Mouse (Mus musculus): ENCODE measurements around the gene Ngdn. TPM values are rescaled to one million over a fixed set of nuclear protein-coding genes. Genes with fewer than 3 reads are reported as not detected.
"Not testable (repeated sequence)": the region's sequence is repeated elsewhere in the genome, so short reads cannot be mapped to it uniquely, and the experiment has no call there.

The Ngdn gene
- polyA plus RNA-seq (2014; fragmentation: Nextera tagmentation; extraction: Ambion mirVana), result 42.6 and 43.1 TPM in 2 replicates

DNA sequence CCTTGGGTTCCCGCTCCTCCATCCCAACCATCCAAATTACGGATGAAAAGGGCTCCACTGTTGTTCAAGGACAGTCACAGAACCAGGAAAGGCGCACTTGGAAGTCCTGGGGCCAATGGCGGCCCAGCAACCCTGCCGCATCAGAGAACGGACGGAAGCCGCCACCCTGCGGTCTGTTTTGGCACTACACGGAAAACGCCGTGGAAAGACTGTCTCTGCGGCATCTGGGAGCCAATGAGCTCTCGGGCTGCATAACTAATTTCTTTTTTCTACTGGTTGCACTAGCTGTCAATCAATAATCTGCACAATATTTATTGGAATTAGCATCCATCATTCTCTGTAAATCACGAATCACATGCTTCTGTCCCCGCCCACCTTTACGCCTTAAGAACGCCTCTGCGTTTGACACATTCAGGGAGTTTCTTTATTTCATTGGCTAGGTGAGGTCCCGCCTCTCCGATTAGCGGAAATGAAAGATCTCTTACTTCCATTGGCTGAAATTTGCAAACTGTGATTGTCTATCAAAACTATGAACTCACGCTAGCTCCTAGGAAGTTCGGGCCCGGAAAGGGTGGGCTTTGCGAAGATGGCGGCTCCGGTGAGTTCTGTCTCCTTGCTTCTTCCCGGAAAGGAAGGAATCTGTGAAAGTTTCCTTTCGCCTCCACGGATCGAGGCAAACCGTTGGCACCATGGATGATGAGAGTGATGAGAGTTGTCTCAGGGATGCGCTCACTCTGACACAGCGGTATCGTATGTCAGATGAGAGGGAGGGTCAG lies at the start of gene Ngdn:
TSS of gene Ngdn (plus strand) at position 464 of the 776 bp plus-strand sequence.
- H3K4me3 ChIP-seq (replicated peaks; ENCODE audit: low read length), result peak within 1 kb of the TSS; percentile 76
- ATAC-seq (ENCODE audit: low FRiP score) (peak; percentile 98), DNase-seq (ENCODE audit: low spot score) (peak; percentile 100)
- peaks cover 14% of the 10 kb centered on the region for H3K36me3 ChIP-seq (replicated peaks; ENCODE audit: control insufficient read depth, insufficient read depth)
- peak within 1 kb of the TSS; percentile 93 for H3K27ac ChIP-seq
- H3K9me3 ChIP-seq (ENCODE audit: control insufficient read depth, low read length), result no peaks in the 10 kb centered on the region
- no peaks in the 10 kb centered on the region for H3K27me3 ChIP-seq (ENCODE audit: control insufficient read depth, insufficient read depth, low read length)
- peak within 1 kb of the TSS; percentile 71 for H3K4me2 ChIP-seq (replicated peaks)
- under 1% methylated on average over 36 of the region's 36 CpGs for WGBS
- peak within 1 kb of the TSS; percentile 75 for H3K9ac ChIP-seq
- 0 out of 2 replicates have a peak, but pooled peaks cover 4% of the 10 kb centered on the region for H3K4me1 ChIP-seq (replicated peaks; ENCODE audit: control insufficient read depth, insufficient read depth, low read length)

DNA sequence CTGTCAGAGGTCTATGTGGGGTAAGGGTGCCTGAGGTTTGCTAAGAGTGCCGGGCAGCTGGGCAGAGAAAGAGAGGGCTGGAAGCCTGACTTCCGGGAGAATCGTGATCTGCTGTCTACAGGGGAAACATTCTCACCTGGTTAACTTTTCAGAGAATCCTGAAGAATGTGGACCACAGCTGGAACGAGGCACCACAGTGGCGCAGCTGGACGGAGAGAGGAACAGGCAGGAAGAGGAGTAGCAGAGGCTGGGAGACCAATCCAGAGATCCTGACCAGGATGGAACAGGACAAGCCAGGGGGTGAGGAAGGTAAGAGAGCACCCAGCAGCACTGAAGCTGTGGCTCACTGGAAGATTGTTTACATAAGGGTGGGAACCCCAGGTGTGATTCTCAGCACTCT lies 49.6 kb upstream of the Ngdn start:
- Histone ChIP-seq H3K36me3 (replicated peaks; ENCODE audit: control insufficient read depth, insufficient read depth) (no peaks in the 10 kb centered on the region), H3K27me3 (ENCODE audit: control insufficient read depth, insufficient read depth, low read length) (no peaks in the 10 kb centered on the region), H3K9ac (no peak overlapping the region), H3K9me3 (ENCODE audit: control insufficient read depth, low read length) (no peaks in the 10 kb centered on the region), H3K4me3 (replicated peaks; ENCODE audit: low read length) (no peak overlapping the region), H3K4me2 (replicated peaks) (no peak overlapping the region), H3K27ac (no peak overlapping the region), H3K4me1 (replicated peaks; ENCODE audit: control insufficient read depth, insufficient read depth, low read length) (no peaks in the 10 kb centered on the region)
- no peak for ATAC-seq (ENCODE audit: low FRiP score)
- no peak for DNase-seq (ENCODE audit: low spot score)
- WGBS, result 83% methylated on average over 6 of the region's 6 CpGs

DNA sequence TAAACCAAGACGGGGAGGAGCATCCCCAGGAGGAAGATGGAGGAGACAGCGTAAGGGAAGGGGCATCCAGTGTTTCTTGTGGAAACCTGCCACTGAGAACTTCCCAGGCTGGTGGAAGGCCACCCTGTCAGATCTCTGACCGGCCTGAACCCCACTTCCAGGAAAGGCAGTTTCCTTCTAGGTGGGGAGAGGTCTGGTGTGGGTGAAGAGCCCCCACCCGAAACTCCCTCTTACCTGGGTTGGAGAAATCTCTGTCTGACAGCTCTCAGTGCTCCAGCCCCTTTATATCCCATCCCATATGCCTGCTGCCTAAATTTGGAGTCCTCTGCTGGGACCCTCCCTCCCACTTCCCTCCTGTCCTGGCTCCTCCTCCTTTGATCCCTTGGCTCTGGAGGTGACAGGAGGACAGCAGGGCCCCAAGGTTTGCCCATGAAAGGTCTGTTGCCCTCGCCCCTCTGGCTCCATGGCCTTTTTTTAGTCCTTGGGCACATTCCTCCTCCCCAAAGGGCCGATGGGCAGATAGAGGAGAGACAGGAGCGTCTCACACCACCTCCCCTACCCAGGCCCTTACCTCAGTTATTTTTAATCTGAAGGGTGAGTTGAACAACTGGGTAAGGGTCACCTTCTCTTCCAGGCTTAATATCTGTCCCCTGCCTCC lies 48.8 kb upstream of the Ngdn start, which contains the start of gene Myh6:
TSS of gene Myh6 (minus strand) at position 608 of the 658 bp plus-strand sequence.
- no peak for DNase-seq (ENCODE audit: low spot score)
- WGBS, result 79% methylated on average over 7 of the region's 7 CpGs
- no peaks in the 10 kb centered on the region for H3K4me1 ChIP-seq (replicated peaks; ENCODE audit: control insufficient read depth, insufficient read depth, low read length)

DNA sequence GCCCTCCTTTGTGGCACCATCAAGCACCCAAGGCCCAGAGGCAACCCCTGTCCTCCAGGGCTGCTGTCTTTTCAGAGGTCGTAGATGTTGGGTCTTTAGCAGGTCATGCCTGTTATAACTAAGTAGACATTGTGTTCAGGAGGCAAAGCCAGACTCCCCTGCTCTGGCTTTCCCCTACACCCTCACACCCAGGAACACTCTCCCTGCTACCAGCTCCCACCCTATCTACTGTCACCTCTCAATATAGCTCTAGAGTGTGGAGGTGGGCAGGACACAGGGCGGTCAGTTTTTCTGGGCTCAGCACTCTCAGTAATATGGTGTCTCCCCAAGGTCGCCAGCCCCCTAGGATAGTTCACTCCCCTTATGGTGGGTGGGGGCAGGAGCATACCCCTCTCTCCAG lies 47.4 kb upstream of the Ngdn start:
- Histone ChIP-seq H3K27ac (no peak overlapping the region), H3K9me3 (ENCODE audit: control insufficient read depth, low read length) (no peaks in the 10 kb centered on the region), H3K27me3 (ENCODE audit: control insufficient read depth, insufficient read depth, low read length) (no peaks in the 10 kb centered on the region), H3K9ac (no peak overlapping the region), H3K4me3 (replicated peaks; ENCODE audit: low read length) (no peak overlapping the region), H3K4me2 (replicated peaks) (no peak overlapping the region), H3K4me1 (replicated peaks; ENCODE audit: control insufficient read depth, insufficient read depth, low read length) (no peaks in the 10 kb centered on the region), H3K36me3 (replicated peaks; ENCODE audit: control insufficient read depth, insufficient read depth) (no peaks in the 10 kb centered on the region)
- 91% methylated on average over 3 of the region's 3 CpGs for WGBS
- DNase-seq (ENCODE audit: low spot score) (no peak), ATAC-seq (ENCODE audit: low FRiP score) (no peak)

More for the DNA sequence above, 48.8 kb upstream of the Ngdn start, which contains the start of gene Myh6:
- Histone ChIP-seq H3K27me3 (ENCODE audit: control insufficient read depth, insufficient read depth, low read length) (no peaks in the 10 kb centered on the region), H3K27ac (no peak within 1 kb of the TSS), H3K4me3 (replicated peaks; ENCODE audit: low read length) (no peak within 1 kb of the TSS), H3K4me2 (replicated peaks) (no peak within 1 kb of the TSS), H3K9ac (no peak within 1 kb of the TSS), H3K9me3 (ENCODE audit: control insufficient read depth, low read length) (no peaks in the 10 kb centered on the region), H3K36me3 (replicated peaks; ENCODE audit: control insufficient read depth, insufficient read depth) (no peaks in the 10 kb centered on the region)
- no peak for ATAC-seq (ENCODE audit: low FRiP score)

DNA sequence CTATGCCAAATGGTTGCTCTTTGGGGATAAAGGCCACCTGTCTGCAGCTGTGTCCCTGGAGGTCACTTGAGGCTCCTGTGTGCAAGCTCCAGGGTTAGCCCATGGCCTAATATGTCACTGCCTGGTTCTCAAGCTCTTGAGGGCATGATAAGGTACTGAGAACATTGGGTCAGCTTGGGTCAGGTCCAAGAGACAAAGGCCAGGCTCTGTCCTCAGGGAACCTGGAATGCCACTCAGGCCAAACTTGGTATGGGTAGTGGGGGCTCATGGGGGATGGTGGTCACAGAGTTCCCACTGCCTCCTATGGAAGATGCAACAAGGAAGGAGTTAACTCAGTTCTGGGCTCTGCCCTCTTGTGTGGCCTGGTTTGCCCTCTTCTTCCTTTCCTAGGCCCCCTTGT lies 46.9 kb upstream of the Ngdn start:
- DNase-seq (ENCODE audit: low spot score) (no peak), ATAC-seq (ENCODE audit: low FRiP score) (no peak)
- no peak overlapping the region for H3K4me3 ChIP-seq (replicated peaks; ENCODE audit: low read length)
- no peaks in the 10 kb centered on the region for H3K36me3 ChIP-seq (replicated peaks; ENCODE audit: control insufficient read depth, insufficient read depth)
- H3K4me2 ChIP-seq (replicated peaks), result no peak overlapping the region
- peaks cover under 1% of the 10 kb centered on the region; the same call in 1 of the 2 replicates for H3K4me1 ChIP-seq (replicated peaks; ENCODE audit: control insufficient read depth, insufficient read depth, low read length)
- H3K9ac ChIP-seq, result no peak overlapping the region
- H3K27ac ChIP-seq, result no peak overlapping the region
- H3K27me3 ChIP-seq (ENCODE audit: control insufficient read depth, insufficient read depth, low read length), result no peaks in the 10 kb centered on the region
- no peaks in the 10 kb centered on the region for H3K9me3 ChIP-seq (ENCODE audit: control insufficient read depth, low read length)

DNA sequence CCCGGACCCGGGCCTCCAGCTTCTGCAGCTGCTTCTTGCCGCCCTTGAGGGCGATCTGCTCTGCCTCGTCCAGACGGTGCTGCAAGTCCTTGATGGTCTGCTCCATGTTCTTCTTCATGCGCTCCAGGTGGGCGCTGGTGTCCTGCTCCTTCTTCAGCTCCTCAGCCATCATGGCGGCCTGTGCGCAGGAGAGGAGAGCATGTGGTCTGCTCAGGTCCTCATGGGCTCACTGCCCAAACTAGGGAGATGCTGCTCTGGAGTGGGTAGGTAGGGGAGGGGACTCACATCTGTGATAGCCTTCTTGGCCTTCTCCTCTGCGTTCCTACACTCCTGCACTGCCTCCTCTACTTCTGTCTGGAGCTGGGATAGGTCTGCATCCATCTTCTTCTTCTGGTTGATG lies 42.5 kb upstream of the Ngdn start:
- peak overlapping the region; percentile 91 for H3K27ac ChIP-seq
- H3K9me3 ChIP-seq (ENCODE audit: control insufficient read depth, low read length); H3K9ac ChIP-seq; ATAC-seq (ENCODE audit: low FRiP score); H3K4me3 ChIP-seq (replicated peaks; ENCODE audit: low read length); DNase-seq (ENCODE audit: low spot score); H3K36me3 ChIP-seq (replicated peaks; ENCODE audit: control insufficient read depth, insufficient read depth); H3K4me2 ChIP-seq (replicated peaks); H3K27me3 ChIP-seq (ENCODE audit: control insufficient read depth, insufficient read depth, low read length): not testable (repeated sequence)
- H3K4me1 ChIP-seq (replicated peaks; ENCODE audit: control insufficient read depth, insufficient read depth, low read length), result peaks cover 15% of the 10 kb centered on the region
- 98% methylated on average over 8 of the region's 11 CpGs for WGBS

DNA sequence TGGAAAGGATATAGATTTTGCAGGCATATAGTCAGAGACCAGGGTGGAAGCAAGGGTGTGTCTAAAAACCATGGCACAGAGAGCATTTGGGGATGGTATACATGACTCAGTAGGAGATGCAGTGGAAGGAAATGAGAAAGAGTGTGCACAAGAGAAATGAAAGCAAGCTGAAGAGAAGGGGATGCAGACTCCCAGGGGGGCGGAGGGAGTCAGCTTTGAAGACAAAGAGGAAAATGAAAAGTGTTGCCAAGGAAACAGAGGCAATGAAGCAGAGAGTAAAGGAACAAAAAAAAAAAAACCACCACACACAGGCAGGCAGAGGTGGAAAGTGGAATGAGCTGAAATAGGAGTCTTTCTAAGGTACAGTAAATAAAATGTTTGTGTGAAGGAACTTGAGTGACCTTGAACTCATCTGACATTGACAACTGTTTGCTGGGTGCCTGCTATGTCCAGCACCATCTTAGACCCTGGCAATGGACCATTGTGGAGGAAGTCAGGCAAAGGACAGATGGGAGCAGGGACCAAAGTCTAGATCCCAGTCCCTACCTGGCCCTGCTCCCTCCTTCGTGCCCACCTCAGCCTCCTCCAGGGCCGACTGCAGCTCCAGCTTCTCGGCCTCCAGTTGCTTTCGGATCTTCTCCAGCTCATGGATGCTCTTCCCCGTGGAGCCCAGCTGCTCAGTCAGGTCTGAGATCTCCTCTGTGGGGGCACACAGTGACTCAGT lies 41.0 kb upstream of the Ngdn start:
- 73% methylated on average over 6 of the region's 6 CpGs for WGBS
- no peaks in the 10 kb centered on the region for H3K27me3 ChIP-seq (ENCODE audit: control insufficient read depth, insufficient read depth, low read length)
- peak overlapping the region; percentile 91 for H3K27ac ChIP-seq
- ATAC-seq (ENCODE audit: low FRiP score) (peak; percentile 62), DNase-seq (ENCODE audit: low spot score) (peak; percentile 76)
- H3K4me1 ChIP-seq (replicated peaks; ENCODE audit: control insufficient read depth, insufficient read depth, low read length), result peaks cover 15% of the 10 kb centered on the region
- no peaks in the 10 kb centered on the region for H3K9me3 ChIP-seq (ENCODE audit: control insufficient read depth, low read length)
- H3K4me3 ChIP-seq (replicated peaks; ENCODE audit: low read length), result no peak overlapping the region
- H3K36me3 ChIP-seq (replicated peaks; ENCODE audit: control insufficient read depth, insufficient read depth), result no peaks in the 10 kb centered on the region
- no peak overlapping the region for H3K4me2 ChIP-seq (replicated peaks)
- 0 out of 2 replicates have a peak overlapping the region, but pooled peaks have one; percentile 20 for H3K9ac ChIP-seq

DNA sequence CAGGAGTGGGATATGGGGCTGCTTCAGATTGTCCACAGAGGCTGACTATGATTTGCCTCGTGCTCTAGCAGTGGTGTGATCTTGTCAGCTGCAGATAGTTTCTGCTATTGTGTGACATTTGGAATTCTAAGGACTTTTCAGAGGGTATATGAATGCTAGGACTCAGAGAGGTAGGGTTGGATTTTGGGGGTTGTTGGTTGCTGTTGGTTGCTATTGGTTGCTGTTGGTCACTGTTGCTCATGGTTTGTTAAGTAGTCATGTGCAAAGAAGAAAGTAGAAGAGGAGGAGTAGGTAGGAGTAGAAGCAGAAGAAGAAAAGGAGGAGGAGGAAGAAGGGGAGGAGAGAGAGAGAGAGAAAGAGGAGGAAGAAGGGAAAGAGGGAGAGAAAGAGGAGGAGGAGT lies 38.6 kb upstream of the Ngdn start, which contains the start of gene Gm17428:
TSS of gene Gm17428 (plus strand) at position 301 of the 400 bp plus-strand sequence.
- Histone ChIP-seq H3K27ac (no peak within 1 kb of the TSS), H3K9me3 (ENCODE audit: control insufficient read depth, low read length) (no peaks in the 10 kb centered on the region), H3K27me3 (ENCODE audit: control insufficient read depth, insufficient read depth, low read length) (no peaks in the 10 kb centered on the region), H3K9ac (no peak within 1 kb of the TSS), H3K4me1 (replicated peaks; ENCODE audit: control insufficient read depth, insufficient read depth, low read length) (peaks cover 15% of the 10 kb centered on the region), H3K4me3 (replicated peaks; ENCODE audit: low read length) (no peak within 1 kb of the TSS), H3K4me2 (replicated peaks) (no peak within 1 kb of the TSS), H3K36me3 (replicated peaks; ENCODE audit: control insufficient read depth, insufficient read depth) (no peaks in the 10 kb centered on the region)
- WGBS, result 88% methylated on average over 1 of the region's 1 CpGs
- ATAC-seq (ENCODE audit: low FRiP score) (no peak), DNase-seq (ENCODE audit: low spot score) (no peak)

DNA sequence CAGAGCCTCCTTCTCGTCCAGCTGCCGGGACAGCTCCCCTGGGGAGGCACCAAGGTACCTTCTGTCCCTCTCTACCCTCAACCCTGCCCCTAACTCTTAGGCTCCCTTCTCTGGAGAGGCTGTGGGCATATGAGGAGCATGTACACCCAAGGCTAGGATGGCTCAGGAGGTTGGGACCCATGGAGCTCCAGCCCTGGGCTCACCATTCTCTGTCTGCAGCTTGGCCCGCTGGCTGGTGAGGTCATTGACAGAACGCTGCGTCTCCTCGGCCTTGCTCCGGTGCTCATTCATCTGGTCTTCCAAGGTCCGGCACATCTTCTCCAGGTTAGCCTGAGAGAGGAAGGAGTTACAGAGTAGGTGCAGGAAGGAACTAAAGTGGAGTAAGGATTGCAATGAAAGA lies 36.6 kb upstream of the Ngdn start:
- Histone ChIP-seq H3K9ac (no peak overlapping the region), H3K27ac (no peak overlapping the region), H3K4me2 (replicated peaks) (no peak overlapping the region), H3K27me3 (ENCODE audit: control insufficient read depth, insufficient read depth, low read length) (no peaks in the 10 kb centered on the region), H3K9me3 (ENCODE audit: control insufficient read depth, low read length) (no peaks in the 10 kb centered on the region), H3K4me1 (replicated peaks; ENCODE audit: control insufficient read depth, insufficient read depth, low read length) (peaks cover 11% of the 10 kb centered on the region), H3K4me3 (replicated peaks; ENCODE audit: low read length) (no peak overlapping the region), H3K36me3 (replicated peaks; ENCODE audit: control insufficient read depth, insufficient read depth) (no peaks in the 10 kb centered on the region)
- WGBS, result 91% methylated on average over 8 of the region's 8 CpGs
- DNase-seq (ENCODE audit: low spot score) (no peak), ATAC-seq (ENCODE audit: low FRiP score) (no peak)

Measured in hindbrain, embryonic 14.5 days (tissue).